Mouse (Mus musculus) intestine, postnatal 0 days (tissue): ENCODE measurements around the gene Smr2. TPM values are rescaled to one million over a fixed set of nuclear protein-coding genes. Genes with fewer than 3 reads are reported as not detected.
"Not testable (repeated sequence)": the region's sequence is repeated elsewhere in the genome, so short reads cannot be mapped to it uniquely, and the experiment has no call there.

Experiments
- ATAC-seq: fragments of 200-750 bp; cut with Nextera tagmentation; 2 replicates; pipeline ENCODE4 v1.8.0; 2017; ENCODE audit warnings: mild to moderate bottlenecking, moderate TSS enrichment, moderate library complexity
- H3K27ac ChIP-seq: fragments of 300-500 bp; sonication (generic); 2 replicates; pipeline ENCODE4 v1.5.1; 2014; ENCODE audit warnings: mild to moderate bottlenecking, low read depth, low read length, moderate library complexity
- H3K27me3 ChIP-seq: fragments of 300-500 bp; sonication (generic); replicated peaks from 2 replicates; pipeline ENCODE4 v1.6.1; 2014; ENCODE audit warnings: low read length, mixed read lengths; ENCODE audit not compliant: control insufficient read depth, insufficient read depth
- H3K36me3 ChIP-seq: fragments of 300-500 bp; sonication (generic); 2 replicates; pipeline ENCODE4 v1.6.1; 2014; ENCODE audit warnings: mild to moderate bottlenecking, moderate library complexity; ENCODE audit not compliant: control insufficient read depth, insufficient read depth
- H3K4me1 ChIP-seq: fragments of 300-500 bp; sonication (generic); replicated peaks from 2 replicates; pipeline ENCODE4 v1.6.1; 2014; ENCODE audit warnings: antibody characterized with exemption, low read length, mixed read lengths; ENCODE audit not compliant: control insufficient read depth, insufficient read depth
- H3K4me2 ChIP-seq: fragments of 300-500 bp; sonication (generic); replicated peaks from 2 replicates; pipeline ENCODE4 v1.6.1; 2014; ENCODE audit warnings: low read depth, mild to moderate bottlenecking, moderate library complexity
- H3K4me3 ChIP-seq: fragments of 300-500 bp; sonication (generic); 2 replicates; pipeline ENCODE4 v1.5.1; 2014; ENCODE audit warnings: low read depth, low read length
- H3K9ac ChIP-seq: fragments of 300-500 bp; sonication (generic); 2 replicates; pipeline ENCODE4 v1.6.1; 2014; ENCODE audit warnings: mild to moderate bottlenecking, low read depth, low read length
- H3K9me3 ChIP-seq: fragments of 300-500 bp; sonication (generic); 2 replicates; pipeline ENCODE4 v1.6.1; 2016; ENCODE audit warnings: mixed run types; ENCODE audit not compliant: control insufficient read depth
- CTCF ChIP-seq: sonication (generic); IDR thresholded peaks from 2 replicates; pipeline ENCODE4 v1.5.1; 2016; ENCODE audit warnings: low read depth, mild to moderate bottlenecking, control low read depth, antibody characterized with exemption, moderate library complexity
- WGBS: fragments of 180-500 bp; shearing (Covaris S2); extraction: QIAGEN DNeasy Blood & Tissue Kit; methylation state at CpG from one replicate; pipeline ENCODE4 v1.1.7; 2014; 5-methylcytosine and 5-hydroxymethylcytosine counted together
- polyA plus RNA-seq: library from polyadenylated mRNA; unstranded; fragments of >200 nt; fragmentation: Nextera tagmentation; extraction: Ambion mirVana; gene quantifications from 2 replicates; pipeline ENCODE4 v1.2.1, GENCODE M21; 2015

Smr2 gene
- polyA plus RNA-seq, result not detected in 2 replicates

DNA sequence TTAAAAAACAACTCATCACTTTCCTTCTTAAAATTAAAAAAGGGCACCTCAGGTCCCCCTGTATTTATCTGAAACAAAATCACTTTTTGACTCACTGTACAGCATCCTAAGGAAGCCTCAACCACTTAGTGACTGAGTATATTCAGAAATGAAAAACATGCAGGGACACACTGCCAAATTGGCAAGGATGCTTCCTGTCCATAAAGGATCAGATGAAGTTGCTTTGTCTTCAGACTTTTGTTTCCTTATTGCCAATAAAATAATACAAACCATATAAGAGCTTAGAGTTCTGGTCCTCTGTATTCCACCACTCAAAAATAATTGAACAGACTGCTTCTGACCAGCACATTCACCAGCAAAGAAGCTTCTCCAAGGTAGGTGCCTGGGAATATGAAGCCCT is at the start of gene Smr2:
Smr2 (plus strand) TSS at position 301 of the 400 bp plus-strand sequence.
- not testable (repeated sequence) for H3K9ac ChIP-seq, H3K4me1 ChIP-seq, H3K27me3 ChIP-seq, H3K4me2 ChIP-seq, H3K36me3 ChIP-seq, H3K9me3 ChIP-seq, ATAC-seq, H3K27ac ChIP-seq, H3K4me3 ChIP-seq

DNA sequence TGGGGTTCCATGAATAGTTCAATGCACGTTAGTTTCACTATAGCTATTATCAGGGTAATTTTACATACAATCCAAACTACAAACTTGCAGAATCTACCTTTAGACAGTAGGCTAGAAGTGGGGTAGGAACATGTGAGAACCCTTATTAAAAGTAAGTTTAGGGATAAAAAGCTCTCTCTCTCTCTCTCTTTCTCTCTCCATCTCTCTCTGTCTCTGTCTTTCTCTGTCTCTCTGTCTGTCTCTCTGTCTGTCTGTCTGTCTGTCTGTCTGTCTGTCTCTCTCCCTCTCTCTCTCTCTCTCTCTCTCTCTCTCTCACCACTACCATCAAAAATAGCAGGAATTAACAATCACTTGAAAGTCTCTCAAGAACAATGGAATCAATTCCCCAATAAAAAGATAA is 25.1 kb downstream of the Smr2 start, which contains the start of gene Gm11116:
Gm11116 (minus strand) TSS at position 101 of the 400 bp plus-strand sequence.
- Histone ChIP-seq H3K4me1 (no peaks in the 10 kb centered on the region), H3K9ac (no peak within 1 kb of the TSS), H3K4me2 (no peak within 1 kb of the TSS), H3K27ac (no peak within 1 kb of the TSS), H3K27me3 (no peaks in the 10 kb centered on the region), H3K4me3 (no peak within 1 kb of the TSS), H3K9me3 (no peaks in the 10 kb centered on the region), H3K36me3 (no peaks in the 10 kb centered on the region)
- TF ChIP-seq CTCF, result no peak
- WGBS, result 73% methylated on average over 1 of the region's 1 CpGs
- no peak for ATAC-seq

DNA sequence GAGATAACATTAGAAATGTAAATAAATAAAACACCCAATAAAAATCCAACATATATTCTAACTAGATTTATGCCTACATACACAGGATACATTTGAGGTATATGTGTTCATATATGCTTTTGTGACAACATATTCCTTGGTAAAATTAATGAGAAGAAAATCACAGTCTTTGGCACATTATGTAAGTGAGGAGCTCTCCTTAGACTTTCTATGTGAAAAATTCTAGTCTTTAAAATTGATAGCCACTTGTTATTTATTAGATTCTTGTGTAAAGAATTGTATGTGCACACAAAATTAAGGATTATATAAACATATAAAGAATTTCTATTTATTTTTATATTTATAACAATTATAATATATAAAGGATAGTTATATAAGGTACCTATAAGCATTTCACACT is 67.6 kb downstream of the Smr2 start, which contains the start of gene Gm11115:
Gm11115 (minus strand) TSS at position 101 of the 400 bp plus-strand sequence.
- H3K27ac ChIP-seq, result no peak within 1 kb of the TSS
- no peak within 1 kb of the TSS for H3K4me2 ChIP-seq
- no peaks in the 10 kb centered on the region for H3K36me3 ChIP-seq
- no peak within 1 kb of the TSS for H3K9ac ChIP-seq
- H3K27me3 ChIP-seq, result no peaks in the 10 kb centered on the region
- no peaks in the 10 kb centered on the region for H3K9me3 ChIP-seq
- no peak for ATAC-seq
- H3K4me1 ChIP-seq, result no peaks in the 10 kb centered on the region
- TF ChIP-seq CTCF, result no peak
- no peak within 1 kb of the TSS for H3K4me3 ChIP-seq

Other genes with a start within 250 kb of the Smr2 start
- not detected in 2 replicates for gene Odam, start 201.5 kb upstream of the Smr2 start, polyA plus RNA-seq
- 0.97 and 2.3 TPM in 2 replicates for gene Csn3, start 161.0 kb upstream of the Smr2 start, polyA plus RNA-seq
- not detected in 2 replicates for gene 2310003L06Rik, start 117.1 kb upstream of the Smr2 start, polyA plus RNA-seq
- gene Gm28434, start 117.0 kb upstream of the Smr2 start, polyA plus RNA-seq, result not detected in 2 replicates
- gene Cabs1, start 107.1 kb upstream of the Smr2 start, polyA plus RNA-seq, result not detected in 2 replicates
- gene Smr3a, start 84.0 kb upstream of the Smr2 start, polyA plus RNA-seq, result not detected in 2 replicates
- not detected in 2 replicates for gene Gm11116, start 25.0 kb downstream of the Smr2 start, polyA plus RNA-seq
- gene Gm11115, start 67.5 kb downstream of the Smr2 start, polyA plus RNA-seq, result not detected in 2 replicates
- not detected in 2 replicates for gene Gm7714, start 182.4 kb downstream of the Smr2 start, polyA plus RNA-seq
- not detected in 2 replicates for gene Prol1, start 230.8 kb downstream of the Smr2 start, polyA plus RNA-seq